Mouse (Mus musculus) bone marrow macrophage, adult 2 months (primary cell): Measurements from ENCODE around the gene Fam160b1. TPM values are rescaled to one million over a fixed set of nuclear protein-coding genes. Genes with fewer than 3 reads are reported as not detected.
A peak's percentile ranks its signal among the peaks of the same experiment; 100 is the strongest.

Experiments
- H3K27ac ChIP-seq: 2 replicates; pipeline ENCODE4 v1.5.1; 2012; ENCODE audit warnings: low read depth, low read length; ENCODE audit not compliant: insufficient read depth
- H3K4me1 ChIP-seq: 2 replicates; pipeline ENCODE4 v1.6.1; 2012; ENCODE audit warnings: low read length; ENCODE audit not compliant: control insufficient read depth, insufficient read depth
- H3K4me3 ChIP-seq: 2 replicates; pipeline ENCODE4 v1.5.1; 2012; ENCODE audit warnings: mild to moderate bottlenecking, low read length, moderate library complexity; ENCODE audit not compliant: insufficient read depth
- CTCF ChIP-seq: IDR thresholded peaks from 2 replicates; pipeline ENCODE4 v1.5.1; 2012; ENCODE audit warnings: low read depth, mild to moderate bottlenecking, low read length, moderate library complexity
- POLR2A ChIP-seq: IDR thresholded peaks from 2 replicates; pipeline ENCODE4 v1.6.1; 2012; ENCODE audit warnings: mild to moderate bottlenecking, low read depth, low read length, borderline replicate concordance
- polyA plus RNA-seq: library from polyadenylated mRNA; stranded (reverse); fragments of >200 nt; gene quantifications from 2 replicates; pipeline ENCODE4 v1.2.4, GENCODE M21; 2012; ENCODE audit not compliant: missing spikeins, insufficient read depth, insufficient read length

Fam160b1 gene
- polyA plus RNA-seq, 1 experiment: 24.1 TPM

DNA sequence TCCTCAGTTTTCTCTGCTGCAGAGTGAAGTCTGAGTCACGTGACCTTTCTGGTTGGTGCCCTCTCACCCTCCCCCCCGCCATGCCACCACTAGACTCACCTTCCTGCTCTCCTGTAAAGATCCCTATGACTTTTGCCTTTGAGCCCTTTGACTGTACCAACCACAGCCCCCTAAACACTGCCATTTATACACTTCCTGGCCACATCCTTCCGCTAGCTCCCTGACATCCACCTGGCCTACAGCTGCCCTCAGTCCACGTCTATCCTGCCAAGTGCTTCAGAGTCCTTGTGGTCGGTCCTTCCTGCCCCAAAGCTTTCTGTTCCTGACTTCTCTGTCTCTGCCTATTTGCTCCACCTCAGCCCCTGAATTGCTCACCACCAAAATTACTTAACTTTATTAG is 16.6 kb upstream of the Fam160b1 start:
- no peaks in the 10 kb centered on the region for H3K4me1 ChIP-seq
- no peak overlapping the region for H3K27ac ChIP-seq
- TF ChIP-seq CTCF: no peak
- no peak for TF ChIP-seq POLR2A
- no peak overlapping the region for H3K4me3 ChIP-seq

DNA sequence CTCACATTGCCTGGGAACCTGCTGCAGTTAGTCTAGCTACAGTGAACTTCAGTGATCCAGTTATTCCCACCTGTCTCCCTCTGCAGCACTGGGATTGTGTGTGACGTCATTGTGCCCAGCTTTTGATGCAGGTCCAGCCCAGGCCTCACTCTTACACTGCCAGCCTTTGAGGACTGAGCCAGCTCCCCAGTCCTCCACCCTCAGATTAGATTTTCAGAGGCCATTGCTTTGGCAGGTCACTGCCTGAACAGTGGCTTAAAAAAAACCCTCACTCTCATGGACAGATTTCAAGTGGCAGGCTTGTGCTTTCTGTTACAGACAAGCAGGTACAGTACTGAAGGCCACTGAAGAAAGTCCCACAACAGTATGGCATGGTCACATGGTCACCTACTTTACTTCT is 15.8 kb upstream of the Fam160b1 start:
- Histone ChIP-seq H3K4me3 (no peak overlapping the region), H3K4me1 (no peaks in the 10 kb centered on the region), H3K27ac (no peak overlapping the region)
- no peak for TF ChIP-seq POLR2A
- TF ChIP-seq CTCF: no peak

DNA sequence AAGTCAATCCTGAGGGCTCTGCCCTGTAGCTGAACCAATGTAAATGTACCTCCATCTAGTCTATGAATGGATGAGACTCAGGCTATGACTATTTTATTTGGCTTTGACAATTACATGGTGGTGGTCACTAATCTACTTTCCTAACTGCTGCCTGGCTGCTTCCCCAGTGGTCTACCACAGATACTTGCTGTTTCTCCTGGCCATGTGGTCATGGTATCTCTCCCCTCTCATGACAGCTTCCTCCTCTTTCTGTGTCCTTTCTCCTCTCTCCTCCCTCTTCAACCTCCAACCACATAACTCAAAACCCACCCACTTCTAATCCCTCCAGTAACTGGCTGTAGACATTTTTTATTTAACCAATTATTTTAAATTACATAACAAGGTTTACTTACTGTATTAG is 11.4 kb upstream of the Fam160b1 start:
- Histone ChIP-seq H3K4me1 (peaks cover 2% of the 10 kb centered on the region), H3K27ac (no peak overlapping the region), H3K4me3 (no peak overlapping the region)
- TF ChIP-seq POLR2A: no peak
- TF ChIP-seq CTCF: no peak

DNA sequence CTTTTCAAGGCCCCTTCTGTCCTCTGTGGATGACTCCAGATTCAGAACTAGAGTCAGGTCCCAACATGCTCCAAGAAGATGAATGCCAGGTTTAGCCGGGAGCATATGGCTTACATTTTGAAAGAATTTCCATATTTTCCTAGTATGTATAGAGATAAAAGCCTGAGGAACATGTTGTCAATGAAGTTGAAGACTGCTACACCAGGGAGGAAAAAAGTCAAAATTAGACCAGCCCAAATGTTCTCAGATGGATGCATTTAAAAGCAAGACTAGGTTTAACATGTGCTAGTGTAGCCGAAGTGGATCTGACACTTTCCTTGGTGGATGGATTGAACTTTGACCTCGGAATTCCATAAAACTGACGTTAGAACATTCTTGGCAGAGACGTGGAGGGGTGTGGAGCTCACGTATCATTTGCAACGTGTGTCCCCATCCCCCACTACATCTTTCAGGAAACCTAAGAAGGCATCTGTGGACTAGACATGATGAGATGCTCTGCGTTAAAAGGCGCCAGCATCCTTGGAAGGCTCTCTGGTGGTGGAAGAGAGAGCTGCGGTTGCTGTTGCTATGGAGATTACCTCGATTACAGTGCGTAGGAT is 8.0 kb upstream of the Fam160b1 start:
- no peak overlapping the region for H3K4me3 ChIP-seq
- TF ChIP-seq CTCF (no peak), POLR2A (no peak)
- no peak overlapping the region for H3K27ac ChIP-seq
- H3K4me1 ChIP-seq: peaks cover 27% of the 10 kb centered on the region

DNA sequence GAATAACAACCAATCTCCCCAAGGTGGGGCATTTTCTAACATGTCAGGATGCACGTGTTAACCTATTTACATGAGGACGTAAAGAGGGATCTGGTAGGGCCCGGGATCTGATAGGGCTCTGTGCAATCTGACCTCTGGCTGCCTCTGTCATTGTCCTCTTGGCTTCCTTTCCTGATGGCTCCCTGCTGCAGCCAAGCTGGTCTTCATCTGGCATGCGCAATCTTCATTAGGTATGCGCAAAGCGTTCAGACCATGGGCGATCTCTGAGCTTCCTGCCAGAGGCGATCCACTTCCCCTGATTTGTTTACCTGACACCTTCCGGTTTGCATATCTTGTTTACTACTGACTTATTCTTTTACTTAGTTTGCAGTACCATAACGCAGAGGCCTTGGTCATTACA is 7.3 kb upstream of the Fam160b1 start:
- H3K27ac ChIP-seq: no peak overlapping the region
- H3K4me3 ChIP-seq: no peak overlapping the region
- no peak for TF ChIP-seq POLR2A
- TF ChIP-seq CTCF: no peak
- peaks cover 28% of the 10 kb centered on the region for H3K4me1 ChIP-seq

DNA sequence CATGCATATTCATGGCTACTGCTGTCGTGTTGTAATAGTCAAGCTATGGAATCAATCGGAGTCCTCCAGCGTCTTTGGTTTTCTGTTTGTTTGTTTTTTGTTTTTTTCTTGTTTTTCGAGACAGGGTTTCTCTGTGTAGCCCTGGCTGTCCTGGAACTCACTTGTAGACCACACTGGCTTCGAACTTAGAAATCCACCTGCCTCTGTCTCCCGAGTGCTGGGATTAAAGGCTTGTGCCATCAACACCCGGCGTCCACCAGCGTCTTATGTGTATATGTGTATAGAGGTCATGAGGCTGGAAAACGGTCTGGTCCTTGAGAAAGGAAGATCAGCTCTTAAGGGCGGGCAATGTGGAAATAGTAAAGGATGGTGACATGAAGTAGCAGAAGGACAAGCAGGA is 6.4 kb upstream of the Fam160b1 start:
- Histone ChIP-seq H3K4me1 (peaks cover 28% of the 10 kb centered on the region), H3K4me3 (no peak overlapping the region), H3K27ac (peak overlapping the region; percentile 28; the same call in 1 of the 2 replicates)
- no peak for TF ChIP-seq POLR2A
- no peak for TF ChIP-seq CTCF

DNA sequence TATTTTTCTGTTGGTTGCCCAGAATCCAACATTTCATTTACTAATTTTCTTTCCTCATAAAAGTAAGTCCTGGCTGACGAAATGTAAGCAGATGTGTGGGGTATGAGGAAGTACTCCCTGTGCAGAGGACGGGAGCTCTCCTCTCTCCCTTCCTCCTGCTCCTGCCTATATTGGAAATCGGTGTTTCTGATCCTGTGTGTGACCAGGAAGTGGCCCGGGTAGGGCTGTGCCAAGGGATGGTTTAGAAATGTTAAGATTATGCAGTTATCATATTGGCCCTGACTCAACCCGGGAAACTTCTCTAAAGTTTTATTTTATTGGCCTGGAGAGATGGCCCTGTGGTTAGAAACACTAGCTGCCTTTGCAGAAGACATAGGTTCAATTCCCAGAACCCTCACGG is 5.8 kb upstream of the Fam160b1 start:
- H3K4me1 ChIP-seq: peaks cover 28% of the 10 kb centered on the region
- H3K4me3 ChIP-seq: peak overlapping the region; percentile 40
- TF ChIP-seq CTCF (no peak), POLR2A (no peak)
- H3K27ac ChIP-seq: peak overlapping the region; percentile 99

DNA sequence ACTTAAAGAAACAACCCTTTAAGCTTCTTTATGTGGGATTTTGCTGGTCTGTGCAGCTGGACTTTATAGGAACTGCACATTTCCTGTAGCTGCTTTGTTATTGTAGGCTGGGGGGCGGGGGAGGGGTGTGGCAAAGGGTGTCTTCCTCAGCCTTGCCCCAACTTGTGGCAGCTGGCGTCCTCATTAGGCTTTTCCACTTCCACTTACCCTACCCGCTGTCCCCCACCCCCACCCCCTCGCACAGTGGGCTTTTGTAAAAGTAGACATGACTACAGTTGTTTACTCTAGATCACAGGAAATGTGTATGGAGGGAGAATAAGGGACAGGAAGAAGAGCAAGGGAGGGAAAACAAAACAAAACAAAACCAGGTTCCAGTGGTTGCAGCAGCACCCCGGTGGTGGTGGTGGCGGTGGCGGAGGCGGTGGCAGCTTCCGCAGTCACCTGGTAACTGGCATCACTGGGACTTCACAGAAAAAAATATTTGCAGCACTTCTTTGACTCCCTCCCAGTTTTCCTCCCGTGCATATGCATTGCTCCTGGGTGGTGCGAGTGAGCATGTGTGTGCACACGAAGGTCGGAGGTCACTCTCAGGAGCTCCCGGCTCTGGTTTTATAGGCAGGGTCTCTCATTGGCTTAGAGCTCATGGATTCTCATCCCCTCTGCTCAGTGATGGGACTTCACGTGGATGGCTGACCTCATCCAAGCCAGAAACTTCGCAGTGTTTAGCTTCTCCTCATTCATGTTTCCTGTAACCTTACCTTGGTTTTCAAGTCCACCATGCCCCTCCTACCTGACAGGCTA is 4.8 kb upstream of the Fam160b1 start:
- Histone ChIP-seq H3K4me3 (peak overlapping the region; percentile 46), H3K27ac (peak overlapping the region; percentile 99), H3K4me1 (peaks cover 28% of the 10 kb centered on the region)
- TF ChIP-seq CTCF: no peak
- TF ChIP-seq POLR2A: no peak

DNA sequence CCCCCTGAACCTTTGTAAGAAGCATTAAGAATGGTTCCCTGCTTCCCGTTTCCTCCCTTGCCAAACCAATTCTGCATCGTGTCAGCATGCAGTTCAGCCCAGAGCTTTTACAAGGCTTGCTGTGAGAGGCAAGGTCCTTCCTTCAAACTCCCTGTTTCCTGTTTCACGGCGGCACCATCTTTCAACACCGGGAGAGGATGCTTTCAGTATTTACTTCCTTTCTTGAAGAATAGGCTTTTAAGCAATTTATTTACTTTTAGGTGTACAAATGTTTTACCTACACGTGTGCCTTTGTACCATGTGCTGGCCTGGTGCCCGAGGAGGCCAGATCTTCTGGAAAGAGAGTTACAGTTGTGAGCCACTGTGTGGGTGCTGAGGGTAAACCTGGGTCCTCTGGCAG is 4.2 kb upstream of the Fam160b1 start:
- TF ChIP-seq POLR2A: no peak
- no peak for TF ChIP-seq CTCF
- H3K4me3 ChIP-seq: peak overlapping the region; percentile 46
- peak overlapping the region; percentile 99 for H3K27ac ChIP-seq
- peaks cover 28% of the 10 kb centered on the region for H3K4me1 ChIP-seq

DNA sequence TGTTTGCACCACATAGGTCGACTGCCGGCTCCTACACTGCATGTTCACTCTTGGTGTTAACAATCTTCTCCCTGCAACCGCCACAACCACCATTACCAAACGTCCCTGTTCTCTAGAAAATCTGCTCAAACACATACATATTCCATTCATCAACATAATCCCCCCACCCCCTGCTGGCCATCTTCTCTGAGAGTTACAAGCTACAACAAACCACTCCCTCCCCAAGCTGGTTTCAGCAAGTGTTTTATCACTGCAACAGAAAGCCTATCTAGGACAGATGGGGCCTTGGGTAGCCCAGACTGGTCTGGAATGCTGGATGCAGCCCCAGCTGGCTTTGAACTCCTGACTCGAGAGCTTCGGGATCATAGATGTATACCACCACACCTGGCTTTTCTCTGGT is 3.2 kb upstream of the Fam160b1 start:
- peaks cover 28% of the 10 kb centered on the region for H3K4me1 ChIP-seq
- H3K4me3 ChIP-seq: peak overlapping the region; percentile 25
- TF ChIP-seq CTCF (no peak), POLR2A (no peak)
- H3K27ac ChIP-seq: peak overlapping the region; percentile 99; the same call in 1 of the 2 replicates
